In the genomic region with DNA sequence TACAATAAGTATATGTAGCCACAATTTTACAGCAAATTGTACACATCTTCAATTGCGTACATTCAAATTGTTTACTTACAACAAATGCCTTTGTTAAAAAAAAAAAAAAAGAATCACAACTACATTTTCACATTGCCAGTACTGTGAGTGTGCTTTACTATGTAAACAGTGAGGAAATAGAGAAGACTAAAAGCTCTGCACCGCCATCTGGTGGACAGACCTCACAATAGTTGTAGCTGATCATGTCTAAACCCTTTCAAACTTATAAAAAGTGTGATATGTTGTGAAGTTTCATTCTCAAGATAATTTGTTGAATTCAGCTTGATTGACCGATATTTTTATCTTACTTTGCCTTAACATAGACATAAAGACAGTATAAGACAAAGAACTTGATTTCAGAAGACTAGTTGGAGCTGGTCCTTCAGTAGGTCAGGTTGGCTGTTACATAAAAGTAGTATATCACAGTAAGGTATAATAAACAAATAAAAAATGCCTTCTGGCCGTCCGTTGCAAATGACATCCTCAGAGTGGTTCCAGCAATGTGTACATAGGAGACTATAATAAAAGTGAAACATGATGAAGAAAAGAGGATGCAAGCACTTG, we compare ENCODE assay signal across 10 mouse cellular contexts. TPM values are rescaled to one million over a fixed set of nuclear protein-coding genes. Genes with fewer than 3 reads are reported as not detected.
DNase-seq lines count a peak whose midpoint lies in the region; ATAC-seq and TF ChIP-seq lines count a peak whose summit lies in the region.
"Had no signal": no experiment of that assay in that cellular context is flagged by ENCODE, and none has a peak within 500 bp of the region (broad histone marks: within the 10 kb centered on the region; RNA-seq: fewer than 3 reads in every experiment).

No protein-coding gene starts in this region.

- H3K4me1 ChIP-seq in forebrain, postnatal 0 days (ENCODE audit: insufficient read depth), result no peaks in the 10 kb centered on the region
- no peaks in the 10 kb centered on the region for H3K4me1 ChIP-seq in kidney, postnatal 0 days (replicated peaks; ENCODE audit: insufficient read depth, low read length)
- H3K4me1 ChIP-seq in liver, embryonic 11.5 days (replicated peaks; ENCODE audit: control insufficient read depth, insufficient read depth, low read length), result no peaks in the 10 kb centered on the region
- H3K4me1 ChIP-seq: heart, embryonic 15.5 days had no signal

- ATAC-seq in forebrain, postnatal 0 days, result peak; percentile 80
- ATAC-seq in kidney, postnatal 0 days (replicated peaks; ENCODE audit: low FRiP score, low read depth), result peak; percentile 69; the same call in 1 of the 2 replicates
- 0 out of 2 replicates have a peak, but pooled peaks have one; percentile 60 for ATAC-seq in liver, embryonic 11.5 days (replicated peaks; ENCODE audit: low FRiP score)
- ATAC-seq in erythroid progenitor cell, adult 5-6 weeks (replicated peaks; ENCODE audit: low FRiP score, poor library complexity, severe bottlenecking), result no peak

- H3K27me3 ChIP-seq in forebrain, postnatal 0 days (ENCODE audit: insufficient read depth, low read length), result no peaks in the 10 kb centered on the region
- no peaks in the 10 kb centered on the region for H3K27me3 ChIP-seq in kidney, postnatal 0 days (ENCODE audit: insufficient read depth, low read length)
- no peaks in the 10 kb centered on the region for H3K27me3 ChIP-seq in liver, embryonic 11.5 days (replicated peaks; ENCODE audit: control insufficient read depth, insufficient read depth, low read length)
- H3K27me3 ChIP-seq: heart, embryonic 15.5 days had no signal

- no peak overlapping the region for H3K4me2 ChIP-seq in forebrain, postnatal 0 days (ENCODE audit: low read depth)
- no peak overlapping the region for H3K4me2 ChIP-seq in kidney, postnatal 0 days (ENCODE audit: low read length)
- H3K4me2 ChIP-seq in liver, embryonic 11.5 days, result no peak overlapping the region
- H3K4me2 ChIP-seq: heart, embryonic 15.5 days had no signal

- H3K4me3 ChIP-seq in forebrain, postnatal 0 days (ENCODE audit: low read depth, low read length), result no peak overlapping the region
- H3K4me3 ChIP-seq in kidney, postnatal 0 days (replicated peaks; ENCODE audit: low read depth, low read length), result no peak overlapping the region
- H3K4me3 ChIP-seq in liver, embryonic 11.5 days (ENCODE audit: low read depth, low read length), result no peak overlapping the region
- H3K4me3 ChIP-seq: heart, embryonic 15.5 days had no signal

- DNase-seq in 3134 (ENCODE audit: extremely low read depth, insufficient read length, low spot score), result peak; percentile 3
- peak; percentile 12 for DNase-seq in CD4-positive helper T cell, adult 2 months (ENCODE audit: low read depth, low spot score)
- DNase-seq in c-Kit-positive CD71-positive TER-119-negative erythroid progenitor cells, embryonic 14.5 days (ENCODE audit: low read depth), result peak; percentile 31
- DNase-seq in forebrain, postnatal 0 days, result peak; percentile 79
- peak; percentile 74 for DNase-seq in kidney, postnatal 0 days (ENCODE audit: low spot score)
- no peak for DNase-seq in liver, embryonic 11.5 days (ENCODE audit: low spot score)
- DNase-seq in retina, postnatal 1 day, result peak; percentile 64

- H3K27ac ChIP-seq in forebrain, postnatal 0 days (ENCODE audit: low read depth, low read length), result no peak overlapping the region
- H3K27ac ChIP-seq in kidney, postnatal 0 days, result no peak overlapping the region
- no peak overlapping the region for H3K27ac ChIP-seq in liver, embryonic 11.5 days (ENCODE audit: low read depth, low read length)
- H3K27ac ChIP-seq: heart, embryonic 15.5 days had no signal

- 28% methylated on average over 5 of the region's 5 CpGs for WGBS in forebrain, postnatal 0 days
- 16% methylated on average over 5 of the region's 5 CpGs for WGBS in kidney, postnatal 0 days
- WGBS in liver, embryonic 11.5 days, result 12% methylated on average over 5 of the region's 5 CpGs

- no peak overlapping the region for H3K9ac ChIP-seq in forebrain, postnatal 0 days
- H3K9ac ChIP-seq in kidney, postnatal 0 days (ENCODE audit: low read depth, low read length), result no peak overlapping the region
- no peak overlapping the region for H3K9ac ChIP-seq in liver, embryonic 11.5 days (ENCODE audit: low read depth, low read length)
- H3K9ac ChIP-seq: heart, embryonic 15.5 days had no signal

- peak; percentile 76 for TF ChIP-seq CTCF in forebrain, postnatal 0 days (IDR thresholded peaks at IDR 0.05; ENCODE audit: low read depth)
- peak; percentile 75 for TF ChIP-seq CTCF in kidney, postnatal 0 days (IDR thresholded peaks at IDR 0.05; ENCODE audit: low read depth)

- H3K36me3 ChIP-seq in forebrain, postnatal 0 days (ENCODE audit: insufficient read depth), result no peaks in the 10 kb centered on the region
- H3K36me3 ChIP-seq in kidney, postnatal 0 days (ENCODE audit: insufficient read depth, low read length), result no peaks in the 10 kb centered on the region
- H3K36me3 ChIP-seq in liver, embryonic 11.5 days (ENCODE audit: control insufficient read depth, insufficient read depth, low read length), result no peaks in the 10 kb centered on the region
- H3K36me3 ChIP-seq: heart, embryonic 15.5 days had no signal

- H3K9me3 ChIP-seq in forebrain, postnatal 0 days (ENCODE audit: low read length), result no peaks in the 10 kb centered on the region
- no peaks in the 10 kb centered on the region for H3K9me3 ChIP-seq in kidney, postnatal 0 days (replicated peaks; ENCODE audit: low read length)
- no peaks in the 10 kb centered on the region for H3K9me3 ChIP-seq in liver, embryonic 11.5 days (ENCODE audit: control insufficient read depth, low read length)
- H3K9me3 ChIP-seq: heart, embryonic 15.5 days had no signal

RNA-seq across cellular contexts. Expression of a gene that starts 21.9 kb away (rescaled TPM):
- not detected in 2 replicates for total RNA-seq in forebrain, postnatal 0 days (2014; rRNA removed)
- polyA plus RNA-seq in forebrain, postnatal 0 days (2015; fragmentation: Nextera tagmentation; extraction: Ambion mirVana), result not detected in 2 replicates
- polyA plus RNA-seq in kidney, postnatal 0 days (2015; fragmentation: Nextera tagmentation; extraction: Ambion mirVana), result not detected in 2 replicates
- polyA plus RNA-seq in liver, embryonic 11.5 days (2014; fragmentation: Nextera tagmentation; extraction: Ambion mirVana), result not detected in 2 replicates
- total RNA-seq in erythroid progenitor cell, adult 5-6 weeks (2015; ENCODE audit: low replicate concordance), result not detected in 2 replicates
- total RNA-seq in erythroid progenitor cell, adult 5-6 weeks (2017; ENCODE audit: low replicate concordance), result not detected in 2 replicates
- polyA plus RNA-seq: heart, embryonic 15.5 days; small intestine, adult 2 months had no signal

RNA-seq across cellular contexts. Expression of a gene that starts 22.2 kb away (rescaled TPM):
- total RNA-seq in forebrain, postnatal 0 days (2014; rRNA removed), result not detected in 2 replicates
- polyA plus RNA-seq in forebrain, postnatal 0 days (2015; fragmentation: Nextera tagmentation; extraction: Ambion mirVana), result not detected in 2 replicates
- polyA plus RNA-seq in kidney, postnatal 0 days (2015; fragmentation: Nextera tagmentation; extraction: Ambion mirVana), result not detected in 2 replicates
- polyA plus RNA-seq in liver, embryonic 11.5 days (2014; fragmentation: Nextera tagmentation; extraction: Ambion mirVana), result not detected in 2 replicates
- not detected in 2 replicates for total RNA-seq in erythroid progenitor cell, adult 5-6 weeks (2015; ENCODE audit: low replicate concordance)
- total RNA-seq in erythroid progenitor cell, adult 5-6 weeks (2017; ENCODE audit: low replicate concordance), result not detected in 2 replicates
- polyA plus RNA-seq: heart, embryonic 15.5 days; small intestine, adult 2 months had no signal

RNA-seq across cellular contexts. Expression of a gene that starts 36.9 kb away (rescaled TPM):
- not detected in 2 replicates for total RNA-seq in forebrain, postnatal 0 days (2014; rRNA removed)
- polyA plus RNA-seq in forebrain, postnatal 0 days (2015; fragmentation: Nextera tagmentation; extraction: Ambion mirVana), result not detected in 2 replicates
- polyA plus RNA-seq in kidney, postnatal 0 days (2015; fragmentation: Nextera tagmentation; extraction: Ambion mirVana), result not detected in 2 replicates
- not detected in 2 replicates for polyA plus RNA-seq in liver, embryonic 11.5 days (2014; fragmentation: Nextera tagmentation; extraction: Ambion mirVana)
- not detected in 2 replicates for total RNA-seq in erythroid progenitor cell, adult 5-6 weeks (2015; ENCODE audit: low replicate concordance)
- total RNA-seq in erythroid progenitor cell, adult 5-6 weeks (2017; ENCODE audit: low replicate concordance), result not detected in 2 replicates
- polyA plus RNA-seq: heart, embryonic 15.5 days; small intestine, adult 2 months had no signal
